Mouse (Mus musculus) embryonic fibroblast, embryonic 13.5 days (primary cell): Measurements from ENCODE around the gene Camk2n1.

Experiments used
- CTCF ChIP-seq: IDR thresholded peaks from 2 replicates; pipeline ENCODE4 v1.5.1; 2011; ENCODE audit warnings: mild to moderate bottlenecking, control low read depth, low read length, moderate library complexity, borderline replicate concordance; ENCODE audit not compliant: insufficient read depth
- POLR2A ChIP-seq: IDR thresholded peaks from 2 replicates; pipeline ENCODE4 v1.6.1; 2011; ENCODE audit warnings: low read depth, mild to moderate bottlenecking, control low read depth, low read length, moderate library complexity

- no peak for TF ChIP-seq POLR2A
- TF ChIP-seq CTCF: no peak
These were observed 39.4 kb upstream of the Camk2n1 start for GRCm38 (mm10) chr4:138414725-138415124.
